Mouse (Mus musculus) forebrain, embryonic 15.5 days (tissue): ENCODE results near the gene Aldh18a1. TPM values are rescaled to one million over a fixed set of nuclear protein-coding genes. Genes with fewer than 3 reads are reported as not detected.
"Not testable (repeated sequence)": the region's sequence is repeated elsewhere in the genome, so short reads cannot be mapped to it uniquely, and the experiment has no call there.

Experiments
- ATAC-seq: fragments of 200-750 bp; cut with Nextera tagmentation; replicated peaks from 2 replicates; pipeline ENCODE4 v1.8.0; 2017; ENCODE audit warnings: mild to moderate bottlenecking, moderate TSS enrichment, moderate library complexity
- H3K27ac ChIP-seq: fragments of 300-500 bp; sonication (generic); replicated peaks from 2 replicates; pipeline ENCODE4 v1.5.1; 2015; ENCODE audit warnings: mild to moderate bottlenecking, inconsistent platforms
- H3K27me3 ChIP-seq: fragments of 300-500 bp; sonication (generic); 2 replicates; pipeline ENCODE4 v1.6.1; 2015; ENCODE audit warnings: inconsistent platforms
- H3K36me3 ChIP-seq: fragments of 300-500 bp; sonication (generic); 2 replicates; pipeline ENCODE4 v1.6.1; 2015; ENCODE audit warnings: mild to moderate bottlenecking, inconsistent platforms
- H3K4me1 ChIP-seq: fragments of 300-500 bp; sonication (generic); 2 replicates; pipeline ENCODE4 v1.6.1; 2015; ENCODE audit warnings: inconsistent platforms
- H3K4me2 ChIP-seq: fragments of 300-500 bp; sonication (generic); replicated peaks from 2 replicates; pipeline ENCODE4 v1.6.1; 2015; ENCODE audit warnings: mild to moderate bottlenecking, inconsistent platforms
- H3K4me3 ChIP-seq: fragments of 300-500 bp; sonication (generic); 2 replicates; pipeline ENCODE4 v1.5.1; 2015; ENCODE audit warnings: mild to moderate bottlenecking, inconsistent platforms
- H3K9ac ChIP-seq: fragments of 300-500 bp; sonication (generic); replicated peaks from 2 replicates; pipeline ENCODE4 v1.6.1; 2015; ENCODE audit warnings: mild to moderate bottlenecking, inconsistent platforms
- H3K9me3 ChIP-seq: fragments of 300-500 bp; sonication (generic); 2 replicates; pipeline ENCODE4 v1.6.1; 2016; ENCODE audit warnings: inconsistent platforms
- WGBS: fragments of 180-500 bp; shearing (Covaris S2); methylation state at CpG from one replicate; pipeline ENCODE4 v1.1.7; 2015; ENCODE audit warnings: mixed read lengths; 5-methylcytosine and 5-hydroxymethylcytosine counted together
- polyA plus RNA-seq: library from polyadenylated mRNA; unstranded; fragments of >200 nt; fragmentation: Nextera tagmentation; extraction: Ambion mirVana; gene quantifications from 2 replicates; pipeline ENCODE4 v1.2.1, GENCODE M21; 2015

The Aldh18a1 gene
- polyA plus RNA-seq, 1 experiment from 2014 or later = 78.8 TPM

- H3K36me3 ChIP-seq = peaks cover 57% of the 10 kb centered on the region
- no peaks in the 10 kb centered on the region for H3K27me3 ChIP-seq
- H3K4me2 ChIP-seq = no peak overlapping the region
- 88% methylated on average over 2 of the region's 2 CpGs for WGBS
- H3K9me3 ChIP-seq = no peaks in the 10 kb centered on the region
- ATAC-seq = no peak
- no peak overlapping the region for H3K4me3 ChIP-seq
- H3K27ac ChIP-seq = no peak overlapping the region
- no peaks in the 10 kb centered on the region for H3K4me1 ChIP-seq
- no peak overlapping the region for H3K9ac ChIP-seq
Observed at GRCm38 (mm10) chr19:40580902-40581301, 7.4 kb downstream of the Aldh18a1 start.

- Histone ChIP-seq H3K4me3 (no peak overlapping the region), H3K4me1 (no peaks in the 10 kb centered on the region), H3K36me3 (peaks cover 91% of the 10 kb centered on the region), H3K9me3 (no peaks in the 10 kb centered on the region), H3K9ac (no peak overlapping the region), H3K4me2 (no peak overlapping the region), H3K27me3 (no peaks in the 10 kb centered on the region), H3K27ac (no peak overlapping the region)
- no peak for ATAC-seq
- 86% methylated on average over 5 of the region's 5 CpGs for WGBS
Observed at GRCm38 (mm10) chr19:40575438-40575837, 12.8 kb downstream of the Aldh18a1 start.

GRCm38 (mm10) chr19:40570726-40571125 lies 17.5 kb downstream of the Aldh18a1 start:
- H3K27me3 ChIP-seq = no peaks in the 10 kb centered on the region
- H3K27ac ChIP-seq = no peak overlapping the region
- H3K9me3 ChIP-seq = peaks cover 11% of the 10 kb centered on the region
- H3K4me3 ChIP-seq = no peak overlapping the region
- no peaks in the 10 kb centered on the region for H3K4me1 ChIP-seq
- ATAC-seq = no peak
- peaks cover 95% of the 10 kb centered on the region for H3K36me3 ChIP-seq
- H3K4me2 ChIP-seq = no peak overlapping the region
- WGBS = 90% methylated on average over 9 of the region's 9 CpGs
- no peak overlapping the region for H3K9ac ChIP-seq

GRCm38 (mm10) chr19:40567616-40568015 lies 20.6 kb downstream of the Aldh18a1 start:
- peaks cover 11% of the 10 kb centered on the region for H3K9me3 ChIP-seq
- H3K36me3 ChIP-seq = peaks cover 91% of the 10 kb centered on the region
- 71% methylated on average over 3 of the region's 3 CpGs for WGBS
- H3K27ac ChIP-seq = no peak overlapping the region
- no peaks in the 10 kb centered on the region for H3K27me3 ChIP-seq
- H3K4me1 ChIP-seq = no peaks in the 10 kb centered on the region
- H3K9ac ChIP-seq = no peak overlapping the region
- no peak for ATAC-seq
- H3K4me2 ChIP-seq = no peak overlapping the region
- H3K4me3 ChIP-seq = no peak overlapping the region

GRCm38 (mm10) chr19:40563880-40564645 lies 24.2 kb downstream of the Aldh18a1 start:
- Histone ChIP-seq H3K4me2 (no peak overlapping the region), H3K27me3 (no peaks in the 10 kb centered on the region), H3K9me3 (no peaks in the 10 kb centered on the region), H3K9ac (no peak overlapping the region), H3K36me3 (peaks cover 67% of the 10 kb centered on the region), H3K4me3 (no peak overlapping the region), H3K4me1 (no peaks in the 10 kb centered on the region), H3K27ac (no peak overlapping the region; the same call in 1 of the 2 replicates)
- WGBS = 80% methylated on average over 10 of the region's 10 CpGs
- no peak for ATAC-seq

- not testable (repeated sequence) for H3K4me2 ChIP-seq, H3K9ac ChIP-seq, H3K27me3 ChIP-seq, H3K4me3 ChIP-seq, H3K27ac ChIP-seq, H3K9me3 ChIP-seq, H3K4me1 ChIP-seq
- ATAC-seq = peak; percentile 58; the same call in 1 of the 2 replicates
- 80% methylated on average over 13 of the region's 31 CpGs for WGBS
- H3K36me3 ChIP-seq = peaks cover 63% of the 10 kb centered on the region
Observed at GRCm38 (mm10) chr19:40561521-40561920, 26.7 kb downstream of the Aldh18a1 start.

GRCm38 (mm10) chr19:40556029-40556428 lies 32.2 kb downstream of the Aldh18a1 start:
- no peak overlapping the region for H3K27ac ChIP-seq
- ATAC-seq = no peak
- H3K9me3 ChIP-seq = no peaks in the 10 kb centered on the region
- no peaks in the 10 kb centered on the region for H3K4me1 ChIP-seq
- peaks cover 69% of the 10 kb centered on the region for H3K36me3 ChIP-seq
- 94% methylated on average over 7 of the region's 7 CpGs for WGBS
- H3K4me3 ChIP-seq = no peak overlapping the region
- no peak overlapping the region for H3K4me2 ChIP-seq
- no peak overlapping the region for H3K9ac ChIP-seq
- no peaks in the 10 kb centered on the region for H3K27me3 ChIP-seq

- Histone ChIP-seq H3K4me1 (no peaks in the 10 kb centered on the region), H3K4me2 (no peak overlapping the region), H3K9ac (no peak overlapping the region), H3K4me3 (no peak overlapping the region), H3K27ac (no peak overlapping the region), H3K9me3 (no peaks in the 10 kb centered on the region), H3K36me3 (peaks cover 77% of the 10 kb centered on the region), H3K27me3 (no peaks in the 10 kb centered on the region)
- ATAC-seq = no peak
- WGBS = 96% methylated on average over 8 of the region's 8 CpGs
Observed at GRCm38 (mm10) chr19:40555136-40555535, 33.1 kb downstream of the Aldh18a1 start.

GRCm38 (mm10) chr19:40554343-40554742 lies 33.9 kb downstream of the Aldh18a1 start:
- no peak overlapping the region for H3K27ac ChIP-seq
- ATAC-seq = no peak
- H3K36me3 ChIP-seq = peaks cover 77% of the 10 kb centered on the region
- H3K4me3 ChIP-seq = no peak overlapping the region
- 96% methylated on average over 11 of the region's 11 CpGs for WGBS
- H3K9me3 ChIP-seq = no peaks in the 10 kb centered on the region
- H3K4me1 ChIP-seq = no peaks in the 10 kb centered on the region
- H3K4me2 ChIP-seq = no peak overlapping the region
- no peaks in the 10 kb centered on the region for H3K27me3 ChIP-seq
- no peak overlapping the region for H3K9ac ChIP-seq

GRCm38 (mm10) chr19:40553849-40554248 lies 34.4 kb downstream of the Aldh18a1 start:
- 95% methylated on average over 6 of the region's 6 CpGs for WGBS
- no peaks in the 10 kb centered on the region for H3K27me3 ChIP-seq
- H3K4me2 ChIP-seq = no peak overlapping the region
- H3K4me3 ChIP-seq = no peak overlapping the region
- no peak overlapping the region for H3K27ac ChIP-seq
- peaks cover 77% of the 10 kb centered on the region for H3K36me3 ChIP-seq
- H3K9me3 ChIP-seq = no peaks in the 10 kb centered on the region
- H3K4me1 ChIP-seq = no peaks in the 10 kb centered on the region
- no peak for ATAC-seq
- no peak overlapping the region for H3K9ac ChIP-seq

- H3K9ac ChIP-seq = no peak overlapping the region
- ATAC-seq = no peak
- no peak overlapping the region for H3K4me2 ChIP-seq
- WGBS = 90% methylated on average over 14 of the region's 14 CpGs
- H3K27me3 ChIP-seq = no peaks in the 10 kb centered on the region
- H3K27ac ChIP-seq = no peak overlapping the region
- no peak overlapping the region for H3K4me3 ChIP-seq
- H3K4me1 ChIP-seq = no peaks in the 10 kb centered on the region
- no peaks in the 10 kb centered on the region for H3K9me3 ChIP-seq
- peaks cover 74% of the 10 kb centered on the region for H3K36me3 ChIP-seq
Observed at GRCm38 (mm10) chr19:40553014-40553789, 35.1 kb downstream of the Aldh18a1 start.

GRCm38 (mm10) chr19:40549516-40550135 lies 38.6 kb downstream of the Aldh18a1 start:
- Histone ChIP-seq H3K36me3 (peaks cover 39% of the 10 kb centered on the region), H3K9me3 (no peaks in the 10 kb centered on the region), H3K27ac (0 out of 2 replicates have a peak overlapping the region, but pooled peaks have one; percentile 6), H3K4me2 (no peak overlapping the region), H3K27me3 (no peaks in the 10 kb centered on the region), H3K9ac (no peak overlapping the region), H3K4me3 (no peak overlapping the region), H3K4me1 (no peaks in the 10 kb centered on the region)
- 53% methylated on average over 6 of the region's 6 CpGs for WGBS
- ATAC-seq = no peak
